Mouse (Mus musculus): ENCODE data around the gene Naip2. TPM values are rescaled to one million over a fixed set of nuclear protein-coding genes. Genes with fewer than 3 reads are reported as not detected.
"Not testable (repeated sequence)": the region's sequence is repeated elsewhere in the genome, so short reads cannot be mapped to it uniquely, and the experiment has no call there.

Naip2 gene
- polyA plus RNA-seq (2014; fragmentation: Nextera tagmentation; extraction: Ambion mirVana), result 0.11 and 0.15 TPM in 2 replicates

GRCm38 (mm10) chr13:100201659-100202333, at the start of gene Naip2:
Gene Naip2, minus strand, starts transcription at chr13:100202092.
- 40% methylated on average over 3 of the region's 3 CpGs for WGBS (ENCODE audit: insufficient replicate concordance)
- not testable (repeated sequence) for H3K4me2 ChIP-seq; H3K27me3 ChIP-seq (ENCODE audit: control insufficient read depth, insufficient read depth, low read length); H3K4me1 ChIP-seq (ENCODE audit: control insufficient read depth, insufficient read depth, low read length); H3K9ac ChIP-seq (ENCODE audit: low read depth, low read length); H3K36me3 ChIP-seq (ENCODE audit: control insufficient read depth, insufficient read depth, low read length); ATAC-seq (replicated peaks; ENCODE audit: insufficient number of reproducible peaks, low FRiP score, low TSS enrichment); H3K27ac ChIP-seq (ENCODE audit: low read depth, low read length); H3K4me3 ChIP-seq (ENCODE audit: low read depth, low read length); H3K9me3 ChIP-seq (replicated peaks; ENCODE audit: control insufficient read depth, low read length)

DNA sequence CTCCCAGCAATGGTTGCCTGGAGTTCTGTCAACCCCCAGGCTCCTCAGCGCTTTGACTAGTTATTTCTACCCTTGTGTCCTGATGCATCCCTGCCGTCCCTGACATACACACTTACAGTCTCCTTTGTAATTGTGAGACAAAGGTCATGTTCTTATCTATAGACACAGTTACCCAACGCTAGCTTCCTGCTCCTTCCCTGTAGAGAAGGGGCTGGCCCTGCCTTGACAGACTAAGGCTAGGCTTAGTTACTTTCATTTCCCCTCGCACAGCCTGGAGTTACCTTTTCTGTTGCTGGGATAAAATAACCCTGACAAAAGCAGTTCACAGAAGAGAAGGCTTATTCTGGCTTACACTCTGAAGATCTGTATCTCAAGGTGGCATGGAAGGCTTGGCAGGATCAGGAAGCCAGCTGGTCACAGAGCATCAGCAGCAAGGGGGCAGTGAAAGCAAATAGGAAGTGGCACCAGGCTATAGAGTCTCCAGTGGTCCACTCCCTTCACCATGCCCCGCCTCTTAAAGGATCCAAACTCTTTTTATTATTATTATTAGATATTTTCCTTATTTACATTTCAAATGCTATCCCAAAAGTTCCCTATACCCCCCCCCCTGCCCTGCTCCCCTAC, 45.1 kb upstream of the Naip2 start:
- not testable (repeated sequence) for H3K36me3 ChIP-seq (ENCODE audit: control insufficient read depth, insufficient read depth, low read length); H3K9ac ChIP-seq (ENCODE audit: low read depth, low read length); ATAC-seq (replicated peaks; ENCODE audit: insufficient number of reproducible peaks, low FRiP score, low TSS enrichment); H3K4me3 ChIP-seq (ENCODE audit: low read depth, low read length); H3K4me1 ChIP-seq (ENCODE audit: control insufficient read depth, insufficient read depth, low read length); H3K4me2 ChIP-seq; H3K27me3 ChIP-seq (ENCODE audit: control insufficient read depth, insufficient read depth, low read length); H3K27ac ChIP-seq (ENCODE audit: low read depth, low read length); H3K9me3 ChIP-seq (replicated peaks; ENCODE audit: control insufficient read depth, low read length)
- WGBS (ENCODE audit: insufficient replicate concordance), result 63% methylated on average over 5 of the region's 5 CpGs

DNA sequence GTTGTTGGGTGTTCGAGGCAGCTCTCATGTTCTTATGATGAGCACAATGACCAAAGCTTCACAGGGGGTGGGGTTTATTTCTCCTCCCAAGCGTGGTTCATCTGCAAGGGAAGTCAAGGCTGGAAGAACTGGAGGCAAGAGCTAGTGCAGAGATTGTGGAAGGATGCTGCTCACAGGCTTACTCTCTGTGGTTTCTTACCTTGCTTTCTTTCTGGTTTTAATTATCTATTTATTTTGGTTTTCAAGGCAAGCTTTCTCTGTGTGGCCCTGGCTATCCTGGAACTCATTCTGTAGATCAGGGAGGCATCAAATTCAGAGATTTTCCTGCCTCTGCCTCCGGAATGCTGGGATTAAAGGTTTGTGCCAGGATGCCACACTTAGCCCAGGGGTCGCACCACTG, 44.3 kb upstream of the Naip2 start, which contains the start of gene Naip5:
Naip5 (minus strand) TSS at position 101 of the 400 bp plus-strand sequence.
- ATAC-seq (replicated peaks; ENCODE audit: insufficient number of reproducible peaks, low FRiP score, low TSS enrichment); H3K27me3 ChIP-seq (ENCODE audit: control insufficient read depth, insufficient read depth, low read length); H3K36me3 ChIP-seq (ENCODE audit: control insufficient read depth, insufficient read depth, low read length); H3K27ac ChIP-seq (ENCODE audit: low read depth, low read length); H3K4me2 ChIP-seq; H3K9me3 ChIP-seq (replicated peaks; ENCODE audit: control insufficient read depth, low read length); H3K9ac ChIP-seq (ENCODE audit: low read depth, low read length); H3K4me3 ChIP-seq (ENCODE audit: low read depth, low read length); H3K4me1 ChIP-seq (ENCODE audit: control insufficient read depth, insufficient read depth, low read length): not testable (repeated sequence)
- 82% methylated on average over 4 of the region's 4 CpGs for WGBS (ENCODE audit: insufficient replicate concordance)

GRCm38 (mm10) chr13:100243702-100244101, 41.8 kb upstream of the Naip2 start:
- no peak overlapping the region for H3K27ac ChIP-seq (ENCODE audit: low read depth, low read length)
- H3K4me2 ChIP-seq, result no peak overlapping the region
- ATAC-seq (replicated peaks; ENCODE audit: insufficient number of reproducible peaks, low FRiP score, low TSS enrichment), result no peak
- no peaks in the 10 kb centered on the region for H3K27me3 ChIP-seq (ENCODE audit: control insufficient read depth, insufficient read depth, low read length)
- H3K9ac ChIP-seq (ENCODE audit: low read depth, low read length), result no peak overlapping the region
- H3K9me3 ChIP-seq (replicated peaks; ENCODE audit: control insufficient read depth, low read length), result no peaks in the 10 kb centered on the region
- H3K4me3 ChIP-seq (ENCODE audit: low read depth, low read length), result no peak overlapping the region
- H3K36me3 ChIP-seq (ENCODE audit: control insufficient read depth, insufficient read depth, low read length), result no peaks in the 10 kb centered on the region
- H3K4me1 ChIP-seq (ENCODE audit: control insufficient read depth, insufficient read depth, low read length), result no peaks in the 10 kb centered on the region

- H3K27ac ChIP-seq (ENCODE audit: low read depth, low read length); H3K27me3 ChIP-seq (ENCODE audit: control insufficient read depth, insufficient read depth, low read length); H3K9me3 ChIP-seq (replicated peaks; ENCODE audit: control insufficient read depth, low read length); H3K4me1 ChIP-seq (ENCODE audit: control insufficient read depth, insufficient read depth, low read length); ATAC-seq (replicated peaks; ENCODE audit: insufficient number of reproducible peaks, low FRiP score, low TSS enrichment); H3K9ac ChIP-seq (ENCODE audit: low read depth, low read length); H3K36me3 ChIP-seq (ENCODE audit: control insufficient read depth, insufficient read depth, low read length); H3K4me3 ChIP-seq (ENCODE audit: low read depth, low read length); H3K4me2 ChIP-seq: not testable (repeated sequence)
- 63% methylated on average over 1 of the region's 1 CpGs for WGBS (ENCODE audit: insufficient replicate concordance)
Measured at GRCm38 (mm10) chr13:100213683-100214082, 11.8 kb upstream of the Naip2 start.

GRCm38 (mm10) chr13:100210540-100210939, 8.6 kb upstream of the Naip2 start:
- Histone ChIP-seq H3K9ac (ENCODE audit: low read depth, low read length) (no peak overlapping the region), H3K4me1 (ENCODE audit: control insufficient read depth, insufficient read depth, low read length) (no peaks in the 10 kb centered on the region), H3K27ac (ENCODE audit: low read depth, low read length) (no peak overlapping the region), H3K36me3 (ENCODE audit: control insufficient read depth, insufficient read depth, low read length) (no peaks in the 10 kb centered on the region), H3K4me2 (no peak overlapping the region), H3K4me3 (ENCODE audit: low read depth, low read length) (no peak overlapping the region), H3K27me3 (ENCODE audit: control insufficient read depth, insufficient read depth, low read length) (no peaks in the 10 kb centered on the region), H3K9me3 (replicated peaks; ENCODE audit: control insufficient read depth, low read length) (no peaks in the 10 kb centered on the region)
- ATAC-seq (replicated peaks; ENCODE audit: insufficient number of reproducible peaks, low FRiP score, low TSS enrichment), result no peak
- WGBS (ENCODE audit: insufficient replicate concordance), result 20% methylated on average over 8 of the region's 8 CpGs

- H3K27ac ChIP-seq (ENCODE audit: low read depth, low read length), result no peak overlapping the region
- no peaks in the 10 kb centered on the region for H3K4me1 ChIP-seq (ENCODE audit: control insufficient read depth, insufficient read depth, low read length)
- no peak overlapping the region for H3K4me3 ChIP-seq (ENCODE audit: low read depth, low read length)
- H3K36me3 ChIP-seq (ENCODE audit: control insufficient read depth, insufficient read depth, low read length), result no peaks in the 10 kb centered on the region
- no peak overlapping the region for H3K4me2 ChIP-seq
- H3K27me3 ChIP-seq (ENCODE audit: control insufficient read depth, insufficient read depth, low read length), result no peaks in the 10 kb centered on the region
- no peak overlapping the region for H3K9ac ChIP-seq (ENCODE audit: low read depth, low read length)
- H3K9me3 ChIP-seq (replicated peaks; ENCODE audit: control insufficient read depth, low read length), result no peaks in the 10 kb centered on the region
- no peak for ATAC-seq (replicated peaks; ENCODE audit: insufficient number of reproducible peaks, low FRiP score, low TSS enrichment)
- 86% methylated on average over 1 of the region's 1 CpGs for WGBS (ENCODE audit: insufficient replicate concordance)
Measured at GRCm38 (mm10) chr13:100203319-100203718, 1.4 kb upstream of the Naip2 start.

DNA sequence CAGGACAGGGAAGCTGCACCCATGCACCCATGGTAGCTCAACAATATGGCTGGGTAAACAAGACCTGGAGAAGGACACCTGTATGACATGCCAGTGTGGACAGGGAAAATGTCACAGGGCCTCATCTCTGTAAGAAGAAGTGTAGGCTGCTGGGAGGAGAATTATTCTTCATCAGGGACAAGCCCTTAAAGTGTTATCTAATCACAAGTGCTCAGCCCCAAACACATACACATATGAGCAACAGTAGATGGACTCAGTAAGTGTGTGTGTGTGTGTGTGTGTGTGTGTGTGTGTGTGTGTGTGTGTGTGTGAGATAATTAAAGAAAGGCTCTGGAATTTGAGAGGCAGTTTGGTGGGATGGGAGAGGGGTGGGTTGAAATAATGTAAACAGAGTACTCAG, 1.1 kb downstream of the Naip2 start:
- no peaks in the 10 kb centered on the region for H3K36me3 ChIP-seq (ENCODE audit: control insufficient read depth, insufficient read depth, low read length)
- no peaks in the 10 kb centered on the region for H3K9me3 ChIP-seq (replicated peaks; ENCODE audit: control insufficient read depth, low read length)
- no peak overlapping the region for H3K4me3 ChIP-seq (ENCODE audit: low read depth, low read length)
- H3K9ac ChIP-seq (ENCODE audit: low read depth, low read length), result no peak overlapping the region
- no peaks in the 10 kb centered on the region for H3K27me3 ChIP-seq (ENCODE audit: control insufficient read depth, insufficient read depth, low read length)
- no peak for ATAC-seq (replicated peaks; ENCODE audit: insufficient number of reproducible peaks, low FRiP score, low TSS enrichment)
- H3K4me2 ChIP-seq, result no peak overlapping the region
- H3K27ac ChIP-seq (ENCODE audit: low read depth, low read length), result no peak overlapping the region
- no peaks in the 10 kb centered on the region for H3K4me1 ChIP-seq (ENCODE audit: control insufficient read depth, insufficient read depth, low read length)

GRCm38 (mm10) chr13:100195421-100195820, 6.5 kb downstream of the Naip2 start:
- Histone ChIP-seq H3K9ac (ENCODE audit: low read depth, low read length) (no peak overlapping the region), H3K4me3 (ENCODE audit: low read depth, low read length) (no peak overlapping the region), H3K27ac (ENCODE audit: low read depth, low read length) (no peak overlapping the region), H3K36me3 (ENCODE audit: control insufficient read depth, insufficient read depth, low read length) (no peaks in the 10 kb centered on the region), H3K4me2 (no peak overlapping the region), H3K27me3 (ENCODE audit: control insufficient read depth, insufficient read depth, low read length) (no peaks in the 10 kb centered on the region), H3K9me3 (replicated peaks; ENCODE audit: control insufficient read depth, low read length) (no peaks in the 10 kb centered on the region), H3K4me1 (ENCODE audit: control insufficient read depth, insufficient read depth, low read length) (no peaks in the 10 kb centered on the region)
- ATAC-seq (replicated peaks; ENCODE audit: insufficient number of reproducible peaks, low FRiP score, low TSS enrichment), result no peak
- 64% methylated on average over 3 of the region's 3 CpGs for WGBS (ENCODE audit: insufficient replicate concordance)

Measured in heart, embryonic 11.5 days (tissue).